Mouse (Mus musculus): ENCODE measurements at regions not wholly inside any gene's neighbourhood (a gene's known extent, or its start where the extent isn't known, plus 50 kb on each side); places are given as distances from the start of the nearest gene placed in this dataset.

- no peak for ATAC-seq (ENCODE audit: low read depth)
- no peak overlapping the region for H3K4me3 ChIP-seq (ENCODE audit: low read depth, low read length)
- DNase-seq (ENCODE audit: low spot score), result peak; percentile 16
- no peaks in the 10 kb centered on the region for H3K36me3 ChIP-seq (ENCODE audit: control insufficient read depth, insufficient read depth, low read length)
- H3K27me3 ChIP-seq (replicated peaks; ENCODE audit: control insufficient read depth, insufficient read depth, low read length), result no peaks in the 10 kb centered on the region
- WGBS, result 42% methylated on average over 9 of the region's 9 CpGs
- H3K4me1 ChIP-seq (ENCODE audit: control insufficient read depth, insufficient read depth, low read length), result peaks cover 12% of the 10 kb centered on the region
- no peak overlapping the region for H3K27ac ChIP-seq (replicated peaks; ENCODE audit: low read depth, low read length)
- no peak overlapping the region for H3K9ac ChIP-seq (ENCODE audit: low read depth, low read length)
- H3K9me3 ChIP-seq (ENCODE audit: control insufficient read depth, low read length), result no peaks in the 10 kb centered on the region
- H3K4me2 ChIP-seq (ENCODE audit: low read depth, low read length), result no peak overlapping the region
Observed at GRCm38 (mm10) chr13:63951922-63952734, 136.9 kb downstream of the Hsd17b3 start.

DNA sequence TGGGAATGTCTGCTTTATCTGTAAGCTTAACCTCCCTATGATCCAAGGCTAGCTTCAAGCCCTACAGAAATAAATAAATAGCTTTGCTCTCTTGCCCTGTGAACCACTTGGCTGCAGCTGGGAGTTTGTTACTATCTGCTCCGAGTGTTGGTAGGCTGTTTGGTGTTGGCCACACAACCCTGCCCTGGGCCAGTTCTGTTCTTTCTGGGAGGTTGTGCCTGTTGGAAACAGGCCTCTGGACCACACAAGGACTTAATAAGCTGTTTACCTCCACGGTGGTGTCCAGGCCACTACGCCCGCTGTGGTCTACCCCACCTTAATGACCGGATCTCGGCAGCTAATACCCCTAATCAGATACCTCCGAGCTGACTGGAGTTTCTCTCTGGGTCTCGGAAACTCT is 136.1 kb downstream of the Ercc6l2 start:
- no peak overlapping the region for H3K9ac ChIP-seq (ENCODE audit: low read depth, low read length)
- 38% methylated on average over 8 of the region's 8 CpGs for WGBS
- H3K4me2 ChIP-seq (ENCODE audit: low read depth, low read length), result no peak overlapping the region
- ATAC-seq (ENCODE audit: low read depth) (no peak), DNase-seq (ENCODE audit: low spot score) (no peak)
- no peaks in the 10 kb centered on the region for H3K36me3 ChIP-seq (ENCODE audit: control insufficient read depth, insufficient read depth, low read length)
- peaks cover 12% of the 10 kb centered on the region for H3K4me1 ChIP-seq (ENCODE audit: control insufficient read depth, insufficient read depth, low read length)
- H3K4me3 ChIP-seq (ENCODE audit: low read depth, low read length), result no peak overlapping the region
- no peaks in the 10 kb centered on the region for H3K9me3 ChIP-seq (ENCODE audit: control insufficient read depth, low read length)
- no peak overlapping the region for H3K27ac ChIP-seq (replicated peaks; ENCODE audit: low read depth, low read length)
- no peaks in the 10 kb centered on the region for H3K27me3 ChIP-seq (replicated peaks; ENCODE audit: control insufficient read depth, insufficient read depth, low read length)

Measured in embryonic facial prominence, embryonic 14.5 days (tissue).